Mouse (Mus musculus) embryonic fibroblast, embryonic 13.5 days (primary cell): ENCODE data around the gene Xylt1. TPM values are rescaled to one million over a fixed set of nuclear protein-coding genes. Genes with fewer than 3 reads are reported as not detected.

Experiments
- H3K27ac ChIP-seq: 2 replicates; pipeline ENCODE4 v1.5.1; 2012; ENCODE audit warnings: low read length, control low read depth, inconsistent platforms; ENCODE audit not compliant: insufficient read depth
- H3K4me1 ChIP-seq: 2 replicates; pipeline ENCODE4 v1.6.1; 2011; ENCODE audit warnings: low read length; ENCODE audit not compliant: control insufficient read depth, insufficient read depth
- H3K4me3 ChIP-seq: 2 replicates; pipeline ENCODE4 v1.5.1; 2011; ENCODE audit warnings: mild to moderate bottlenecking, control low read depth, low read length; ENCODE audit not compliant: insufficient read depth
- CTCF ChIP-seq: IDR thresholded peaks from 2 replicates; pipeline ENCODE4 v1.5.1; 2011; ENCODE audit warnings: mild to moderate bottlenecking, control low read depth, low read length, moderate library complexity, borderline replicate concordance; ENCODE audit not compliant: insufficient read depth
- POLR2A ChIP-seq: IDR thresholded peaks from 2 replicates; pipeline ENCODE4 v1.6.1; 2011; ENCODE audit warnings: low read depth, mild to moderate bottlenecking, control low read depth, low read length, moderate library complexity
- polyA plus RNA-seq: library from polyadenylated mRNA; stranded (reverse); fragments of >200 nt; gene quantifications from 2 replicates; pipeline ENCODE4 v1.2.4, GENCODE M21; 2011; ENCODE audit warnings: low read depth; ENCODE audit not compliant: missing spikeins, insufficient read length

The Xylt1 gene
- polyA plus RNA-seq, 1 experiment = 6.9 TPM

DNA sequence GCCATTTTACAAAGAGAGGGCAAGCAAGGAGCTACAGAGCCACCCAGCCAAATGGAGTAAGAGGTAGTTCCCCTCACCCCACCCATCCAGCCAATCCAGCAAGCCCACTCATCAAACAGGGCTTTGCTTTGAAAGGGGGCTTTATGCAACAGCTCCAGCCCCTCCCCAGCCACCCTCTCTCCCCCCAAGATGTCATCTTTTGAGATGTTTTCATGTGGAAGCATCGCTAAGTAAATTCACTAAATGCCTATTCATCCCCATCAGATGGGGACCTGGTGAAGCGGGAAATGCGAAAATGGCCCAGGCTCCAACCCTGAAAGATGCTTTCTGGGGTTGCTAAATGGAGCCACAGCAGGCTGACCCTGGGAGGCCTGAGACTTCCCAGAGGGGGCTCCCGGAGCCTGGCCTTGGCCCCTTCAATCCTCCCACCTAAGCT lies 238.0 kb downstream of the Xylt1 start:
- no peak for TF ChIP-seq POLR2A
- TF ChIP-seq CTCF = no peak
- H3K4me3 ChIP-seq = no peak overlapping the region
- no peaks in the 10 kb centered on the region for H3K4me1 ChIP-seq
- no peak overlapping the region for H3K27ac ChIP-seq

DNA sequence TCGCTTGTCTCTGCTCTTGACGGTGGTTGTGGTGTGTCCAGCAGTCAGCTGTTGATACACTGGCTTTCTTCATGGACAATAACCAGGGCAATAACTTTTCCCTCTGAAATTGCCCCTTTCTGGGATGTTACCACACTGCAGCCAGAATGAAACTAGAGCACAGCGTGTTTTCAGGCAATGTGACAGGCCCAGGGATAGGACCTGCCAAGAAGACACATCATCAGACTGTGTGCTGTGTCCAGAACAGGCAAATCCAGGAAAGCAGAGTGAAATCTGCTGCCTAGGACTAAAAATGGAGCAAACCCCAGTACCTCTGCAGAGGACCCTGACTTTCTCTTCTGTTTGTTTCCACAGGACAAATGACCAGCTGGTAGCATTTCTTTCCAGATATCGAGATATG lies 240.8 kb downstream of the Xylt1 start:
- TF ChIP-seq POLR2A (no peak), CTCF (no peak)
- H3K4me1 ChIP-seq = no peaks in the 10 kb centered on the region
- H3K27ac ChIP-seq = no peak overlapping the region
- no peak overlapping the region for H3K4me3 ChIP-seq

DNA sequence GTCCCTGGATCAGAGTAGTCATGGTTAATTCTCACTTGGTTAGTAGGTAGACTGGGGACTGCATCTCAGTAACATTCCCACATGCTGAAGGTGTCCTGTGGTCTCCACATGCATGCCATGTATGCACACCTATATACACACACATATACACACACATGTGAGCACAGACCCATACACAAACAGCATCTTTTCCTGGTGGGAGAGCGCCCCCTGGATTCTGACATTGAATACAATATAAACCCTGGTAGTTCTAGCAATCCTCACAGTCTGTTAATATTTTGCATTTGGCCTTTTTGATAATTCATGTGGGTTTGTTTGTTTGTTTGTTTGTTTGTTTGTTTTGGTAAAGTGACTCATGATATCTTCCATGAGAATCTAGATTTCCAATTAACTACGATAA lies 242.0 kb downstream of the Xylt1 start:
- no peaks in the 10 kb centered on the region for H3K4me1 ChIP-seq
- no peak overlapping the region for H3K4me3 ChIP-seq
- TF ChIP-seq CTCF = no peak
- TF ChIP-seq POLR2A = no peak
- H3K27ac ChIP-seq = no peak overlapping the region

DNA sequence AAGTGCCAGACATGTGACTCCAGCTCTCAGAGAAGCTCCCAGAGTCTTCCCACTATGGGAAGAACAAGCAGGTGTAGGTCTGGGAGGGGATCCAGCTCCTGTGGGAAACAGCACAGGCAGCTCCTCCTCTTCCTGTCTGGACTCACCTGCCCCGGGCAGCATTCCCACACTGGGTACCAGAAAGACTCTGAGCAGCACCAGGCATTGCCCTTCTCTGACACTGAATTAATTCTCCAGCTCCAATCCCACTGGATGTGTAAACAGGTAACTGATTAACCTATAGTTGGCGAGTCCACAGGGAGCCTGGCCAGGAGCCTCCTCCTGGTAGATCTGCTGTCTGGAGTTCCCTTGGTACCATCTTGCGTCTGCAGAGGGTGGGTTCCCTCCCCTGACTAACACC lies 248.0 kb downstream of the Xylt1 start:
- H3K27ac ChIP-seq = no peak overlapping the region
- H3K4me1 ChIP-seq = no peaks in the 10 kb centered on the region
- TF ChIP-seq POLR2A (no peak), CTCF (no peak)
- no peak overlapping the region for H3K4me3 ChIP-seq

DNA sequence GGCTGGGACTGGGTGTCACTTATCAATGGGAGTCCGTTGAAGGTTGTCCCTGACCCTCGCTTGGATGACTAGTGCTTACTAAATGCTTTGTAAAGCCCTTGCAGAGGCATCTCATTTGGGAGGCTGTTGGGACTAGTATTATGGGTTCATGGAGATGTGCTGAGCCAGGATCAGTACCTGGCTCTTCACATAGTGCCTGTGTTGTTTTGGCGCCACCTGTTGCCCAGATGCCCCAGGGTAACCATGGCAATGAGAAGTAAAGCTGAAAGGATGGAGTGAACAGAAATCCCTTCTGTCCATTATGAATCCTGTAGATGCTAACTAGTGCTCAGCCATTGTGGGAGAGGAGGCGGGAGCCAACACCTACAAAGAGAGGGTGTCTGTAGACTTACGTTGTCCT lies 249.9 kb downstream of the Xylt1 start:
- H3K4me3 ChIP-seq = no peak overlapping the region
- TF ChIP-seq CTCF = peak; percentile 63; the same call in 1 of the 2 replicates
- no peak for TF ChIP-seq POLR2A
- no peak overlapping the region for H3K27ac ChIP-seq
- H3K4me1 ChIP-seq = no peaks in the 10 kb centered on the region

DNA sequence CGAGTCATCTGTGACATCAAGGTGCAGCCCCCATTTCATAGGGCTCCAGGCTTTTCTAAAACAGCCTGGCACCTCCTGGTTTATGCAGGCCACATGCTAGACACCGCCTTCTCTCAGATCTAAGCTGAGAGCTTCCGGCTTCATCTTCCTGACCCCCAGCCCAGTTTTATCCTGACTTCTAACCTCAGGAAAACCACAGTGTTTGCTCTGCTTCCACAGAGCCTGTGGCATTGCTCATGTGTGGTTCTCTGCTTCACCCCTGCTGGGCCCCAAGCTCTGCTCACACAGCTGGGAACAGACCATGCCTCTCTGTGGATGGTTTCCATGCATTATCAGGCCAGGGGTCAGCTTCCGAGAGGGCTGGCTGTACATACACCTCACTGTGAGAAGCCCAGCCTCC lies 254.8 kb downstream of the Xylt1 start:
- Histone ChIP-seq H3K4me3 (no peak overlapping the region), H3K4me1 (no peaks in the 10 kb centered on the region), H3K27ac (no peak overlapping the region)
- no peak for TF ChIP-seq CTCF
- no peak for TF ChIP-seq POLR2A

DNA sequence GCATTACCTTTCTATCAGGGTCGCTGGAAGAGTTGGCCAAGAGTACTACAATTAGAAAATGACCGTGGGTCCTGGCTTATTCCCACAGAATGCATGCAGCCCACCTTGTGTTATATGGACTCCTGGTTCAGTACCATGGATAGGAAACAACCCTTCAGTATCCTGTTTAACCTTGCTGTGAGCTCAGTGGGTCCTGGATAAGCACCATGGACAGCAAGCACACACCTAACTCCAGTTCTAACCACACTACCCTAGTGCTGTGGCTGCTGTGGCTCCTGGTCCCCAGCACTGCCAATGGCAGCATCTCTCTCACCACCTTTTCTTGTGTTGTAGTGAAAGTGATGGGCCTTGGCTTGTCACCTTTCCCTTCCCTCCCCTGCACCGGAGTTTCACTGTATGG lies 255.9 kb downstream of the Xylt1 start:
- H3K4me3 ChIP-seq = no peak overlapping the region
- no peak overlapping the region for H3K27ac ChIP-seq
- H3K4me1 ChIP-seq = no peaks in the 10 kb centered on the region
- TF ChIP-seq POLR2A (no peak), CTCF (no peak)

DNA sequence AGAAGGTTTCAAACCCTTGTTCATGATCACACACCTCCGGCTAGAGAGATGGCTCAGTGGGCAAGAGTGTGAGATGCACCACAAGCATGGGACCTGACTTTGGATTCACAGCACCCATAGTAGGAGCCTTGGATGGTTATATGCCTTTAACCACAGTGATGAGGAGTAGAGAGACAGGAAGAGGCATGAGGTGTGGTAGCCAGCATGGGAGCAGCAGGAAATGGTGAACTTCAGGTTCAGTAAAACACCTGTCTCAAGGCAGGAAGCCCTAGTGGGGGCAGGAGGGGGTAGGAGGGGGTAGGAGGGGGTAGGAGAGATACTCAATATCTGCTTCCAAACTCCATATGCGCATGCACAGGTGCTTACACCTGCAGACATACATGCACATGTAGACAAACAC lies 257.2 kb downstream of the Xylt1 start:
- Histone ChIP-seq H3K4me1 (no peaks in the 10 kb centered on the region), H3K4me3 (no peak overlapping the region), H3K27ac (no peak overlapping the region)
- TF ChIP-seq POLR2A = no peak
- TF ChIP-seq CTCF = no peak

DNA sequence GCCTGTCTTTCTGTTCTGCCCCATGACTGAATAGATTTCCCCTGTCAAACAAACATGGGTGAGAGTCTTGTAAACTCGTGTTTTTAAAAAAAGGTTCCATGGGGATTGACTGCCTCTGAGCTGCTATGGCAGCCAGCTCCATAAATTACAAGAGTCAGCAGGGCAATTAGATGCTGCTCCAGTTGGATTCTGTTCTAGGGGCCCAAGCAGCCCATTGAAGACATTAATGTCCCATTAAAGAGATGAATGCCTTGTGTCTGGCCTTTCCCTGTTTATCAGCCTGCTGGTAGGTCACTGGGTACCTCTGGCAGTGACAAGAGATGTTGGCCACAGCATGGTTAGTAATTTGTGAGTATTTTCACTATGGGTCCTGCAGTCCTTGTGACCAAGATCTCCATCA lies 271.9 kb downstream of the Xylt1 start:
- Histone ChIP-seq H3K4me1 (no peaks in the 10 kb centered on the region), H3K4me3 (no peak overlapping the region), H3K27ac (no peak overlapping the region)
- TF ChIP-seq CTCF = no peak
- no peak for TF ChIP-seq POLR2A

DNA sequence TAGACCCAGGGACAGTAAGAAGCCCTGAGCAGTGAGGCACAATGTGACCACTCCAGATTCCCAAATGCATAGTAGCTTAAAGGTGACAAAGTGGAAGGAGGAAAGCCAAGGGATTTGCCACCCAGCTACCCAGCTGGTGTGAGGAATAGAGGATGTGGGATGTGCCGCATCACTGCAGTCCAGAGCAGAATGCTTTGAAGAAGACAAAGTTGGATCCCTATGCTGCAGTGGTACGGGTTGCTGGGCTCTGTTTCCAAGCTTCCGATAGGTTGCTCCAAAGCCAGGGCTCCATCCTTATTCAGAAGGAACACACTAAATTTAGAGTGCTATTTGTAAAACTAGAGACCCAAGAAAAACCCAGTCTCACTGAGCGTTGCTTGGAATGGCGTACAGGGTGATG lies 275.0 kb downstream of the Xylt1 start:
- TF ChIP-seq CTCF (no peak), POLR2A (no peak)
- Histone ChIP-seq H3K4me3 (no peak overlapping the region), H3K4me1 (no peaks in the 10 kb centered on the region), H3K27ac (no peak overlapping the region)

DNA sequence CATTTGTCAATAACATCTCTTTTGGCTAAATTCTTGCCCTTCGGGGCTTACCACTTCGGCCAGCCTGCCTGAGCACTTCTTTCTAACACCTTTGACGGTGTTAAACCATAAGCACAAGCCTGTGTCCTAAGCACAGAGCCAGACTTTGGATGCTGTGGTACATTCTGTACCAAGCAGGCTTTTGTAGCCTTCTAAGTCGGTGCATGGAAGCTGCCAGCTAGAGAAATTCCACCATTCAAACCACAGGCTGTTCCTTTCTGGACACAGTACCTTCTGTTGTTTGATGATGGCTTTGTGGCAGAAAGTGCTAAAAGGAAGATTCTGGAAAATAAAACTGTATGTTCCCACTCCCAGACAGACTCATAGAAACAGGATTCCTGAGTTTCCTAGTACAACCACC lies 277.4 kb downstream of the Xylt1 start:
- Histone ChIP-seq H3K4me1 (no peaks in the 10 kb centered on the region), H3K4me3 (no peak overlapping the region), H3K27ac (no peak overlapping the region)
- TF ChIP-seq CTCF = no peak
- TF ChIP-seq POLR2A = no peak
